Mouse (Mus musculus): ENCODE results near the gene Fxyd1.

GRCm38 (mm10) chr7:31040281-31041022, 16.5 kb downstream of the Fxyd1 start:
- TF ChIP-seq POLR2A (IDR thresholded peaks at IDR 0.05; ENCODE audit: extremely low read depth, insufficient read depth, low read length) (no peak), CTCF (IDR thresholded peaks at IDR 0.05; ENCODE audit: extremely low read depth, insufficient read depth, low read length) (no peak)
